Mouse (Mus musculus): ENCODE results near the gene Dnajb2.

DNA sequence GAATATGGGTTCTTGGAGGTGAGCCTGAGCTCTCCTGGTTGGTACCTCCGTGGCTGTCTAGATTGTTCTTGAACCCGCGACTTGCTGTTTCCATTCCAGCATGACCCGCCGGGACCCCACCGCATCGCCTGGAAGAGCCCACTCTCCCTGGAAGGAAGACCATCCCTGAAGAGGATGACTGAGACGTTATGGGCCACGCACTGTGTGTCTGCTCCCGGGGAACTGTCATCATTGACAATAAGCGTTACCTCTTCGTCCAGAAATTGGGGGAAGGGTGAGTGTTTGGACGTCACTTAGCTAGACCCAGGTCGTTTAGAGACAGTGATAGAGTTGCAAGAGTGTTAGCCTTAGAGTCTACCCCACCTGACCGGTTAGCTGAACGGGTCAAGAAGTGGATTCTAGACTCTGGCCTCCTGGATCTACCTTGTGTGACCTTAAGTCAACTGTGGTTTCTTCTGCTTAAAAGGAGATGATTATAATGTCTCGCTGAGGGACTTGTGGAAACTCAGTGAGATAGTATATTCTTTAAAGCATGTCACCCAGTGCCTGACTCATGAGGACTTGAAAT lies 25.0 kb upstream of the Dnajb2 start:
- TF ChIP-seq CTCF (IDR thresholded peaks at IDR 0.05; ENCODE audit: extremely low read depth, insufficient read depth, insufficient read length, insufficient replicate concordance) (no peak), POLR2A (IDR thresholded peaks at IDR 0.05; ENCODE audit: low read depth, low read length) (no peak)
